Mouse (Mus musculus): ENCODE results near the gene Txnip.
"Not testable (repeated sequence)": the region's sequence is repeated elsewhere in the genome, so short reads cannot be mapped to it uniquely, and the experiment has no call there.

Txnip gene

GRCm38 (mm10) chr3:96557694-96558093 lies at the start of gene Txnip:
Gene Txnip, plus strand, starts transcription at chr3:96557957.
- peak; percentile 100 for DNase-seq (ENCODE audit: extremely low read depth, low read depth)

- DNase-seq (ENCODE audit: extremely low read depth, low read depth), result not testable (repeated sequence)
These were observed 49.8 kb upstream of the Txnip start for GRCm38 (mm10) chr3:96507966-96508365.

- DNase-seq (ENCODE audit: extremely low read depth, low read depth), result no peak
These were observed 37.6 kb upstream of the Txnip start for GRCm38 (mm10) chr3:96520171-96520570.

GRCm38 (mm10) chr3:96522149-96522548 lies 35.6 kb upstream of the Txnip start:
- peak; percentile 67 for DNase-seq (ENCODE audit: extremely low read depth, low read depth)

GRCm38 (mm10) chr3:96524028-96524810 lies 33.5 kb upstream of the Txnip start:
- DNase-seq (ENCODE audit: extremely low read depth, low read depth), result no peak

- no peak for DNase-seq (ENCODE audit: extremely low read depth, low read depth)
These were observed 32.8 kb upstream of the Txnip start, which contains the start of gene Hfe2 for GRCm38 (mm10) chr3:96524914-96525313. Gene Hfe2, plus strand, starts transcription at chr3:96525172.

- no peak for DNase-seq (ENCODE audit: extremely low read depth, low read depth)
These were observed 31.6 kb upstream of the Txnip start for GRCm38 (mm10) chr3:96526013-96526762.

- no peak for DNase-seq (ENCODE audit: extremely low read depth, low read depth)
These were observed 30.8 kb upstream of the Txnip start for GRCm38 (mm10) chr3:96526864-96527542.

- DNase-seq (ENCODE audit: extremely low read depth, low read depth), result no peak
These were observed 29.3 kb upstream of the Txnip start for GRCm38 (mm10) chr3:96528506-96528905.

GRCm38 (mm10) chr3:96532050-96532449 lies 25.7 kb upstream of the Txnip start:
- DNase-seq (ENCODE audit: extremely low read depth, low read depth), result no peak

GRCm38 (mm10) chr3:96534300-96534699 lies 23.5 kb upstream of the Txnip start:
- no peak for DNase-seq (ENCODE audit: extremely low read depth, low read depth)

- DNase-seq (ENCODE audit: extremely low read depth, low read depth), result no peak
These were observed 18.4 kb upstream of the Txnip start for GRCm38 (mm10) chr3:96539316-96539715.

GRCm38 (mm10) chr3:96540740-96541139 lies 17.0 kb upstream of the Txnip start:
- DNase-seq (ENCODE audit: extremely low read depth, low read depth), result no peak

GRCm38 (mm10) chr3:96541328-96542078 lies 16.3 kb upstream of the Txnip start:
- DNase-seq (ENCODE audit: extremely low read depth, low read depth), result no peak

GRCm38 (mm10) chr3:96542554-96542953 lies 15.2 kb upstream of the Txnip start:
- DNase-seq (ENCODE audit: extremely low read depth, low read depth), result no peak

GRCm38 (mm10) chr3:96543345-96543744 lies 14.4 kb upstream of the Txnip start:
- no peak for DNase-seq (ENCODE audit: extremely low read depth, low read depth)

GRCm38 (mm10) chr3:96545565-96545964 lies 12.2 kb upstream of the Txnip start:
- no peak for DNase-seq (ENCODE audit: extremely low read depth, low read depth)

GRCm38 (mm10) chr3:96546880-96547279 lies 10.9 kb upstream of the Txnip start:
- no peak for DNase-seq (ENCODE audit: extremely low read depth, low read depth)

GRCm38 (mm10) chr3:96547389-96547960 lies 10.3 kb upstream of the Txnip start:
- peak; percentile 78 for DNase-seq (ENCODE audit: extremely low read depth, low read depth)

- no peak for DNase-seq (ENCODE audit: extremely low read depth, low read depth)
These were observed 8.9 kb upstream of the Txnip start for GRCm38 (mm10) chr3:96548824-96549223.

GRCm38 (mm10) chr3:96549346-96549745 lies 8.4 kb upstream of the Txnip start:
- DNase-seq (ENCODE audit: extremely low read depth, low read depth), result no peak

All from MEL-GATA-1-ER (cell line).